Mouse (Mus musculus): ENCODE data around the gene Gm4559.
"Not testable (repeated sequence)": the region's sequence is repeated elsewhere in the genome, so short reads cannot be mapped to it uniquely, and the experiment has no call there.

DNA sequence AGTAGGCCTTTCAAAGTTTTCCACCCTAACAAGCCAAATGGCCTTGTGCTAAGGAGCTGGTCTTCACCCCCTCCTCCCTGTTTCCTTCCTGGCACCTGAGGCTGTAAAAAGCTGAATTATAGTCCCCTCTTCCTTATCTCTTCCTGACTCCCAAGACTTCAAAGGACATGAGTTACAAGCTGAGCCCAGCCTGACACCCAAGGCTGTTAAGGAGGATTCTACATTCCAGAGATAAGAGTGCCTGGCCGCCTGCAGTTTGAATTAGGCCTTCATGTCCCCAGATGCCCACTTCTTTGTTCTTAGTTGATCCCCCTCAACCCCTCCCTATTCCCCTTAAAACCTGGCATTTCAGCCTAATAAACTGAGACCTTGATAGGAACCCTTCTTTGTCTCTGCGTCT lies 8.7 kb upstream of the Gm4559 start:
- TF ChIP-seq CTCF (IDR thresholded peaks at IDR 0.05; ENCODE audit: extremely low read depth, insufficient read length, insufficient replicate concordance, low read depth, low read length); POLR2A (IDR thresholded peaks at IDR 0.05; ENCODE audit: low read depth, low read length): not testable (repeated sequence)

All from small intestine, adult 2 months (tissue).